Comparison of ENCODE assay signal across 8 mouse cellular contexts in the genomic region with DNA sequence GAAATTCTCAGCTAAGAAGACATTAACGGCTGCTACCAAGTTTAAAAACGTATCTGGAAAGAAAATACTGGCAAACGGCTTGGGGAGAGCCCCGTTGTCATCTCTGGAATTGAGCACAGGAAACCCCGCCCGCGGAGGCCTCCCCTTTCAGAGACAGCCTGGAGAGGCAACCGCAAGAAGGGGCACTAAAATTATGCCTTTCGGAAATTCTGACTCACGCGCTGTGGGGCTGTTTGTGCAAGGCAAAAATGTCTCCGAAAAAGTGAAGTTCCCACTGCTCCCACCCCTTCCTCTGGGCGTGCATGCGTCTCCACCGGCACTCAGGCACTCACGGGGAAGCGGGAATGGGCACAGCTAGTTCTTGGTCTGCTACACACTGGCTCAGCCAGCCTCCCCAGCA. TPM values are rescaled to one million over a fixed set of nuclear protein-coding genes. Genes with fewer than 3 reads are reported as not detected.
DNase-seq lines count a peak whose midpoint lies in the region; ATAC-seq lines count a peak whose summit lies in the region.

No protein-coding gene starts in this region.

- peaks cover 8% of the 10 kb centered on the region for H3K4me1 ChIP-seq in brown adipose tissue, adult 24 weeks (ENCODE audit: control insufficient read depth, insufficient read depth, insufficient read length, low read length)
- peaks cover 18 to 19% of the 10 kb centered on the region in 2 experiments for H3K4me1 ChIP-seq in heart, embryonic 14.5 days (ENCODE audit: control insufficient read depth in 2 of 2, insufficient read depth in 2 of 2, low read length in 2 of 2)

- intact Hi-C loops in left cerebral cortex, postnatal 36 days (cut with DNase I): loop anchor here (5.0 kb wide), 1 partner anchor 36 kb away; no protein-coding TSS in a partner anchor

- ATAC-seq in heart, embryonic 14.5 days (ENCODE audit: insufficient number of reproducible peaks, insufficient read depth, low FRiP score, low read depth): no peak

- H3K4me3 ChIP-seq in brown adipose tissue, adult 24 weeks (ENCODE audit: insufficient read depth, low read depth, low read length): peak overlapping the region; percentile 29; the same call in 1 of the 2 replicates
- peak overlapping the region in 1 of 2 experiments; percentile 13; a peak in 1 of 4 replicates for H3K4me3 ChIP-seq in heart, embryonic 14.5 days (ENCODE audit: control insufficient read depth in 1 of 2, insufficient read depth in 1 of 2, low read depth in 1 of 2, low read length in 2 of 2)

- H3K9ac ChIP-seq in heart, embryonic 14.5 days (ENCODE audit: low read length): 0 out of 2 replicates have a peak overlapping the region, but pooled peaks have one; percentile 7

- peaks cover 26% of the 10 kb centered on the region for H3K27me3 ChIP-seq in heart, embryonic 14.5 days (ENCODE audit: control insufficient read depth, insufficient read depth, low read length)

- peak overlapping the region; percentile 50 for H3K4me2 ChIP-seq in heart, embryonic 14.5 days (ENCODE audit: low read length)

- H3K27ac ChIP-seq in brown adipose tissue, adult 24 weeks (replicated peaks; ENCODE audit: low read depth, low read length): peak overlapping the region; percentile 55; the same call in 1 of the 2 replicates
- peak overlapping the region in 1 of 2 experiments; percentile 28; a peak in 1 of 4 replicates for H3K27ac ChIP-seq in heart, embryonic 14.5 days (replicated peaks in 1 of 2; ENCODE audit: control insufficient read depth in 1 of 2, insufficient read depth in 1 of 2, low read depth in 2 of 2, low read length in 2 of 2)

- peak; percentile 46 to 64 for DNase-seq in layer of hippocampus, adult 18-20 months (ENCODE audit: low spot score in 2 of 2)
- DNase-seq in layer of hippocampus, adult 9-10 months (ENCODE audit: low spot score): no peak
- DNase-seq in left cerebral cortex, postnatal 36 days (ENCODE audit: low spot score in 2 of 2): peak; percentile 68 to 71
- peak; percentile 79 to 85 for DNase-seq in monocyte, adult 2 months (ENCODE audit: low read depth in 1 of 2, low spot score in 2 of 2)
- DNase-seq in testis, postnatal 14 days (ENCODE audit: low spot score): peak; percentile 63
- DNase-seq in cerebellum, postnatal 4 days (ENCODE audit: low spot score in 2 of 2): no peak

- 16% methylated on average over 17 of the region's 17 CpGs for WGBS in heart, embryonic 14.5 days

- H3K36me3 ChIP-seq in heart, embryonic 14.5 days (ENCODE audit: control insufficient read depth, insufficient read depth, low read length): no peaks in the 10 kb centered on the region

- H3K9me3 ChIP-seq in heart, embryonic 14.5 days (ENCODE audit: control insufficient read depth, low read length): no peaks in the 10 kb centered on the region

RNA-seq across cellular contexts. Expression of gene Syne3, which starts 3.5 kb away (rescaled TPM):
- 1 to 10 TPM; 2.0 to 2.3 TPM for total RNA-seq in layer of hippocampus, adult 18-20 months (2021)
- 2.8 and 3.3 TPM in 2 replicates for polyA plus RNA-seq in brown adipose tissue, adult 24 weeks (2012; ENCODE audit: insufficient read depth, insufficient read length, missing spikeins)
- 0.75 and 0.93 TPM in 2 replicates for polyA plus RNA-seq in heart, embryonic 14.5 days (2014; fragmentation: Nextera tagmentation; extraction: Ambion mirVana)
- 1 to 10 TPM; 1.0 to 2.1 TPM for total RNA-seq in left cerebral cortex, postnatal 36 days (2021)

RNA-seq across cellular contexts. Expression of gene Glrx5, which starts 19.4 kb away (rescaled TPM):
- 10 to 100 TPM; 45.9 to 46.2 TPM for total RNA-seq in layer of hippocampus, adult 18-20 months (2021)
- 123 and 149 TPM in 2 replicates for polyA plus RNA-seq in brown adipose tissue, adult 24 weeks (2012; ENCODE audit: insufficient read depth, insufficient read length, missing spikeins)
- polyA plus RNA-seq in heart, embryonic 14.5 days (2014; fragmentation: Nextera tagmentation; extraction: Ambion mirVana): 200 and 208 TPM in 2 replicates
- total RNA-seq in left cerebral cortex, postnatal 36 days (2021): 10 to 100 TPM; 41.1 to 51.5 TPM

Comparison
In these comparisons a context has a peak if more than half of its experiments do, and no peak if none do; other contexts are left out.
1. DNase-seq: peak in layer of hippocampus, adult 18-20 months (2 of 2), left cerebral cortex, postnatal 36 days (2 of 2), monocyte, adult 2 months (2 of 2) and testis, postnatal 14 days (single experiment); none in layer of hippocampus, adult 9-10 months (single experiment) and cerebellum, postnatal 4 days (0 of 2).